Mouse (Mus musculus): ENCODE data around the gene Bri3bp.

- TF ChIP-seq CTCF (IDR thresholded peaks at IDR 0.05) (no peak), EP300 (IDR thresholded peaks at IDR 0.05) (no peak)
Observed at GRCm38 (mm10) chr5:125404903-125405545, 36.3 kb upstream of the Bri3bp start.

Measured in lung, postnatal 0 days (tissue).